Mouse (Mus musculus) adrenal gland, postnatal 25 days (tissue): ENCODE data around the gene Gm21760. TPM values are rescaled to one million over a fixed set of nuclear protein-coding genes. Genes with fewer than 3 reads are reported as not detected.
"Not testable (repeated sequence)": the region's sequence is repeated elsewhere in the genome, so short reads cannot be mapped to it uniquely, and the experiment has no call there.

Experiments used
- DNase-seq: peaks from one replicate; pipeline ENCODE4 v3.0.0; 2021; ENCODE audit warnings: mixed read lengths
- long read RNA-seq: library from polyadenylated mRNA; stranded (forward); transcript quantifications from one replicate; pipeline ENCODE4 v2.0.0, GENCODE M21; 2021
- total RNA-seq: library from RNA; stranded (reverse); gene quantifications from 2 replicates; pipeline ENCODE4 v1.2.3, GENCODE M21; 2021

Gm21760 gene
- total RNA-seq, result not detected in 2 replicates
- long read RNA-seq, result 0 reads

- DNase-seq, result not testable (repeated sequence)
Observed at GRCm38 (mm10) chrY:80133479-80133878, at the start of gene Gm21760. Gene Gm21760, plus strand, starts transcription at chrY:80133779.
